Comparison of ENCODE assay signal across 7 mouse cellular contexts in genomic region chr3:52046027-52046700, GRCm38 (mm10). TPM values are rescaled to one million over a fixed set of nuclear protein-coding genes. Genes with fewer than 3 reads are reported as not detected.
DNase-seq lines count a peak whose midpoint lies in the region; ATAC-seq lines count a peak whose summit lies in the region.

No protein-coding gene starts in this region.

- H3K9ac ChIP-seq in intestine, embryonic 15.5 days: peak overlapping the region; percentile 46

- intact Hi-C loops in left cerebral cortex, postnatal 25 days (cut with DNase I): loop anchor here (1.0 to 5.0 kb wide), 3 partner anchors 41 to 151 kb away; no protein-coding TSS in a partner anchor

- 5% methylated on average over 20 of the region's 20 CpGs for WGBS in intestine, embryonic 15.5 days

- ATAC-seq in granulocyte monocyte progenitor cell, adult 5-6 weeks (replicated peaks; ENCODE audit: poor library complexity, severe bottlenecking): peak; percentile 47
- ATAC-seq in intestine, embryonic 15.5 days: peak; percentile 83
- peak; percentile 56 for ATAC-seq in megakaryocyte progenitor cell, adult 5-6 weeks (replicated peaks; ENCODE audit: poor library complexity)

- H3K4me3 ChIP-seq in intestine, embryonic 15.5 days (replicated peaks): peak overlapping the region; percentile 28

- peak overlapping the region; percentile 94 for H3K27ac ChIP-seq in intestine, embryonic 15.5 days

- no peaks in the 10 kb centered on the region for H3K27me3 ChIP-seq in intestine, embryonic 15.5 days (replicated peaks)

- H3K4me2 ChIP-seq in intestine, embryonic 15.5 days (replicated peaks): peak overlapping the region; percentile 70

- DNase-seq in adrenal gland, postnatal 10 days: peak; percentile 86
- peak; percentile 72 for DNase-seq in embryo, embryonic 11.5 days (ENCODE audit: low read depth, low spot score)
- DNase-seq in left cerebral cortex, postnatal 25 days (ENCODE audit: low spot score in 2 of 2): peak; percentile 81 to 97
- peak; percentile 69 for DNase-seq in right cerebral cortex, postnatal 14 days

- H3K9me3 ChIP-seq in intestine, embryonic 15.5 days: no peaks in the 10 kb centered on the region

- no peaks in the 10 kb centered on the region for H3K36me3 ChIP-seq in intestine, embryonic 15.5 days

- H3K4me1 ChIP-seq in intestine, embryonic 15.5 days (replicated peaks): peaks cover 42% of the 10 kb centered on the region

RNA-seq across cellular contexts. Expression of gene Maml3, which starts 58.7 kb away (rescaled TPM):
- total RNA-seq in adrenal gland, postnatal 10 days (2021): 10 to 100 TPM in 1 of 2 experiments, 1 to 10 TPM in 1; 8.3 to 10.9 TPM
- total RNA-seq in granulocyte monocyte progenitor cell, adult 5-6 weeks (2014; fragmentation: Nextera tagmentation): 12.3 and 16.3 TPM in 2 replicates
- 4.7 and 4.9 TPM in 2 replicates for total RNA-seq in granulocyte monocyte progenitor cell, adult 5-6 weeks (2017)
- polyA plus RNA-seq in intestine, embryonic 15.5 days (2015; fragmentation: Nextera tagmentation; extraction: Ambion mirVana): 4.1 and 4.9 TPM in 2 replicates
- 10 to 100 TPM in 1 of 2 experiments, 1 to 10 TPM in 1; 9.9 to 10.1 TPM for total RNA-seq in left cerebral cortex, postnatal 25 days (2021)
- 7.8 and 9.5 TPM in 2 replicates for total RNA-seq in megakaryocyte progenitor cell, adult 5-6 weeks (2015)
- 5.9 and 7.9 TPM in 2 replicates for total RNA-seq in megakaryocyte progenitor cell, adult 5-6 weeks (2017)

Comparison
In these comparisons a context has a peak if more than half of its experiments do, and no peak if none do; other contexts are left out.
1. Peak in every context shown above with its lines: DNase-seq, ATAC-seq, H3K4me3 ChIP-seq and H3K27ac ChIP-seq.